Mouse (Mus musculus) forebrain, embryonic 15.5 days (tissue): Measurements from ENCODE around the gene Shld1. TPM values are rescaled to one million over a fixed set of nuclear protein-coding genes. Genes with fewer than 3 reads are reported as not detected.

Source experiments
- ATAC-seq: fragments of 200-750 bp; cut with Nextera tagmentation; replicated peaks from 2 replicates; pipeline ENCODE4 v1.8.0; 2017; ENCODE audit warnings: mild to moderate bottlenecking, moderate TSS enrichment, moderate library complexity
- H3K27ac ChIP-seq: fragments of 300-500 bp; sonication (generic); replicated peaks from 2 replicates; pipeline ENCODE4 v1.5.1; 2015; ENCODE audit warnings: mild to moderate bottlenecking, inconsistent platforms
- H3K27me3 ChIP-seq: fragments of 300-500 bp; sonication (generic); 2 replicates; pipeline ENCODE4 v1.6.1; 2015; ENCODE audit warnings: inconsistent platforms
- H3K36me3 ChIP-seq: fragments of 300-500 bp; sonication (generic); 2 replicates; pipeline ENCODE4 v1.6.1; 2015; ENCODE audit warnings: mild to moderate bottlenecking, inconsistent platforms
- H3K4me1 ChIP-seq: fragments of 300-500 bp; sonication (generic); 2 replicates; pipeline ENCODE4 v1.6.1; 2015; ENCODE audit warnings: inconsistent platforms
- H3K4me2 ChIP-seq: fragments of 300-500 bp; sonication (generic); replicated peaks from 2 replicates; pipeline ENCODE4 v1.6.1; 2015; ENCODE audit warnings: mild to moderate bottlenecking, inconsistent platforms
- H3K4me3 ChIP-seq: fragments of 300-500 bp; sonication (generic); 2 replicates; pipeline ENCODE4 v1.5.1; 2015; ENCODE audit warnings: mild to moderate bottlenecking, inconsistent platforms
- H3K9ac ChIP-seq: fragments of 300-500 bp; sonication (generic); replicated peaks from 2 replicates; pipeline ENCODE4 v1.6.1; 2015; ENCODE audit warnings: mild to moderate bottlenecking, inconsistent platforms
- H3K9me3 ChIP-seq: fragments of 300-500 bp; sonication (generic); 2 replicates; pipeline ENCODE4 v1.6.1; 2016; ENCODE audit warnings: inconsistent platforms
- WGBS: fragments of 180-500 bp; shearing (Covaris S2); methylation state at CpG from one replicate; pipeline ENCODE4 v1.1.7; 2015; ENCODE audit warnings: mixed read lengths; 5-methylcytosine and 5-hydroxymethylcytosine counted together
- polyA plus RNA-seq: library from polyadenylated mRNA; unstranded; fragments of >200 nt; fragmentation: Nextera tagmentation; extraction: Ambion mirVana; gene quantifications from 2 replicates; pipeline ENCODE4 v1.2.1, GENCODE M21; 2015

Gene Shld1
- polyA plus RNA-seq, 1 experiment from 2014 or later: 24.6 TPM

DNA sequence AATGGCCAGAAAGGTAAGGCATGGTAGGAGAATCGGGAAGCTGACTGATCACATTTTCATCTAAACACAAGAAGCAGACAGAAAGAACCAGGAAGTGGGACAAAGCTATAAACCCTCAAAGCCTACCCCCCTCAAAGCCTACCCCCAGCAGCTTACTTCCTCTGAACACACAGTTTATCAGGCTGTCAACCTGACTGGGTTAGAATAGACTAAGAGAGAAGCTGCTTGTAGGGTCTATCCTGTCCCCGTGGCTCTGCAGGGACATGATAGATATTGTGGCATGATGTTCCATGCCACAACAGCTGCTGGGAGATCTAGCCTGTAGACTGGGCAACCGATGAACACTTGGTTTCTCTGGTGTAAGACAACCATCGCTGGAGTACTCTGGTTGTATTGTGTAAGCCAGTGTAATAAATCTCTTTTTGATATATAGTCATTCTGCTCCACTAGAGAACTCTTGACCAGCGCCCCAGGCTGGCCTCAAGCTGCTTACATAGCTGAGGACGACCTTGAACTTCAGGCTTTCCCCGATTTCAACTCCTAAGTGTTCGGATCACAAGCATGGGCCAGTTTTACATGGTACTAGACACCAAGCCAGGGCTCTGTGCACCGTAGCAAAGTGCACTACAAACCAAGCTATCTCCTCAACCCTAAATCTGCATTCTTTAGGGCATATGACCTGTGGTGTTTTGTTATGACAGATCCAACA lies 28.2 kb upstream of the Shld1 start:
- no peak overlapping the region for H3K4me3 ChIP-seq
- WGBS: 84% methylated on average over 9 of the region's 9 CpGs
- ATAC-seq: no peak
- H3K9me3 ChIP-seq: no peaks in the 10 kb centered on the region
- H3K27ac ChIP-seq: no peak overlapping the region
- H3K36me3 ChIP-seq: no peaks in the 10 kb centered on the region
- H3K27me3 ChIP-seq: no peaks in the 10 kb centered on the region
- no peaks in the 10 kb centered on the region for H3K4me1 ChIP-seq
- H3K4me2 ChIP-seq: no peak overlapping the region
- H3K9ac ChIP-seq: no peak overlapping the region

DNA sequence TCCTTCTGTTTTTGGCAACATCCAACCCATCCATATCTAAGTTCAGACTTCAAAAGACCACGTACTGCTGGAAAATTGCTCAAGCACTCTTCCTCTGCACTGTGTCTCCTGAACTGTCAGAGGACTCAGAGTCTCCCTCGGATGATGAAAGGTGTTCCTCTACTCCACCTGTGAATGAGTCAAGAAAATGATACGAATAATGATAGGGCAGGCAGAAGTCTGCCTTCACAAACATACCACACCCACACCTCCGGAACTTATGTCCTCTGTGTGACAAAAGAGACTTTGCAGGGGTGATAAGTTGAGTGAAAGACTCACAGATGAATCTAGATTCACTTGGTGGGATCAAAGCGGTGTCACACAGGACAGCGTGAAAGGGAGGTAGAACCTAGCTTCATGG lies 17.6 kb upstream of the Shld1 start:
- Histone ChIP-seq H3K36me3 (no peaks in the 10 kb centered on the region), H3K4me1 (no peaks in the 10 kb centered on the region), H3K4me3 (no peak overlapping the region), H3K27me3 (no peaks in the 10 kb centered on the region), H3K27ac (no peak overlapping the region), H3K4me2 (no peak overlapping the region), H3K9me3 (no peaks in the 10 kb centered on the region), H3K9ac (no peak overlapping the region)
- 85% methylated on average over 6 of the region's 6 CpGs for WGBS
- ATAC-seq: no peak

DNA sequence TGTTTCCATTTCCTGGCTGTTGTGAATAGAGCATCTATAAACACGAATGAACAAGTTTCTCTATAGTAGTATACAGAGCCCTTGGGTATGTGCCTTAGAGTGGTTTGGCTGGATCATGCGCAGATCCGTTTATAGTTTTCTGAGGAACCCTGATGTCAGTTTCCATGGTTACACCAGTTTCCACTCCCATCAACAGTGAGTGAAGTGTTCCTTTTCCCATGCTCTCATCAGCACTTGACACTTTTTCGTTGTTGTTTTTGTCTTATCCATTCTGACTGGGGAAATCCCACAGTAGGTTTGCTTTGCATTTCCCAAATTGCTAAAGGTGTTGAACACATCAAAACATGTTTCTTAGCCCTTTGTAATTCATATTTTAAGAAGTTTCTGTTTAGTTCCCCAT lies 16.4 kb upstream of the Shld1 start:
- no peak overlapping the region for H3K4me3 ChIP-seq
- no peaks in the 10 kb centered on the region for H3K4me1 ChIP-seq
- H3K36me3 ChIP-seq: no peaks in the 10 kb centered on the region
- whole genome bisulfite sequencing: 55% methylated on average over 4 of the region's 4 CpGs
- H3K9me3 ChIP-seq: no peaks in the 10 kb centered on the region
- H3K27ac ChIP-seq: no peak overlapping the region
- no peaks in the 10 kb centered on the region for H3K27me3 ChIP-seq
- no peak overlapping the region for H3K9ac ChIP-seq
- no peak overlapping the region for H3K4me2 ChIP-seq
- no peak for ATAC-seq

DNA sequence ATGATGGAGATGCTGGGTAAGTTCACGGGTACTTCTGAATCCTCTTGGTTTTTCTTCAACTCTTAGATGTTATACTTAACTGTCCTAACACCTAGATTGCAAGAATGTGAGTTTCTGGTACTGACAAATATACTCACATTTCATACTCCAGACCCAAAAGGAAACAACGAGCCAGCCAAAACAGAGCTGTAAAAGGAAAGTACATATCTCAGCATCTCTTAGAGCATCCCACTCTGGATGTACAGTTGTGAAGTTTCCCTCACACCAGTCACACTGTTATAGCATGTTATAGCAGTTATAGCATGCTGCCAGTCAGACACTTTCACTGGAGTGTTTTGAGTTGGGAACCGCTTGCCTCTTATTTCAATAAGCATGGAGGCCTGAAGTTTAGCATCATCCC lies 14.6 kb upstream of the Shld1 start:
- Histone ChIP-seq H3K9me3 (no peaks in the 10 kb centered on the region), H3K9ac (no peak overlapping the region), H3K4me2 (no peak overlapping the region), H3K4me3 (no peak overlapping the region), H3K36me3 (no peaks in the 10 kb centered on the region), H3K4me1 (no peaks in the 10 kb centered on the region), H3K27me3 (no peaks in the 10 kb centered on the region), H3K27ac (no peak overlapping the region)
- WGBS: 90% methylated on average over 3 of the region's 3 CpGs
- no peak for ATAC-seq

DNA sequence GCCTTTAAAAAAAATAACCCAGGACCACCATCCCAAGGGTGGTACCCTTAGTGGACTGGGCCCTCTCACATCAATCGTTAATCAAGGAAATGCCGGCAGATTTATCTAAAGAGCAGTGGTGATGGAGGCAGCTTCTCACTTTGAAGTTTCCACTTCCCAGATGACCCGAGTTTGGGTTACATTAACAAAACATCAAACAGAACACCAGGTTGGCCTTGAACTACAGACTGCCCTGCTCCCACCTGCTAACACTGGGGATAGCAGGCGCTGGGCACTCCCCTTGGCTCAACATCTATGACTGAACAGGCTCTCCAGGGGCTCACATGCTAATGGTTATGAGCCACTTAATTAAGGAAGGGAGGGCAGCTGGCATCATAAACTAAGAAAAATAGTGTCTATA lies 10.6 kb upstream of the Shld1 start:
- Histone ChIP-seq H3K27me3 (no peaks in the 10 kb centered on the region), H3K4me1 (no peaks in the 10 kb centered on the region), H3K9me3 (no peaks in the 10 kb centered on the region), H3K4me3 (no peak overlapping the region), H3K9ac (no peak overlapping the region), H3K36me3 (no peaks in the 10 kb centered on the region), H3K27ac (no peak overlapping the region), H3K4me2 (no peak overlapping the region)
- no peak for ATAC-seq
- 83% methylated on average over 4 of the region's 4 CpGs for WGBS

DNA sequence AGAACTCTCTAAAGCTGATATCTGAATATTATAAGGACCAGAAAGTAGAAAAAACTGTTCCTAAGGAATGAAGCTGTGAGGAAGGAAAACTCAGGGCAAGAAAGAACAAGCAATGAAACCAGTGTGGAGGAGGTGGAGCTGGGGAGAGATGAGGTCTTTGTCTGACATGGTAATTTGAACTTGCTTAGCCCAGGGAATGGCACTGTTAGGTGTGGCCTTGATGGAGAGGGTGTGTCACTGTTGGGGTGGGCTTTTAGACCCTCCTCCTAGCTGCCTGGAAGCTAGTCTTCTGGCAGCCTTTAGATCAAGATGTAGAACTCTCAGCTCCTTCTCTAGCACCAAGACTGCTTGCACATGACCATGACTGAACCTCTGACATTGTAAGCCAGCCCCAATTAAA lies 1.7 kb upstream of the Shld1 start:
- no peak overlapping the region for H3K9ac ChIP-seq
- peaks cover 27% of the 10 kb centered on the region for H3K4me1 ChIP-seq
- no peak overlapping the region for H3K4me2 ChIP-seq
- H3K27me3 ChIP-seq: no peaks in the 10 kb centered on the region
- H3K9me3 ChIP-seq: no peaks in the 10 kb centered on the region
- no peaks in the 10 kb centered on the region for H3K36me3 ChIP-seq
- ATAC-seq: no peak
- H3K4me3 ChIP-seq: no peak overlapping the region
- no peak overlapping the region for H3K27ac ChIP-seq

DNA sequence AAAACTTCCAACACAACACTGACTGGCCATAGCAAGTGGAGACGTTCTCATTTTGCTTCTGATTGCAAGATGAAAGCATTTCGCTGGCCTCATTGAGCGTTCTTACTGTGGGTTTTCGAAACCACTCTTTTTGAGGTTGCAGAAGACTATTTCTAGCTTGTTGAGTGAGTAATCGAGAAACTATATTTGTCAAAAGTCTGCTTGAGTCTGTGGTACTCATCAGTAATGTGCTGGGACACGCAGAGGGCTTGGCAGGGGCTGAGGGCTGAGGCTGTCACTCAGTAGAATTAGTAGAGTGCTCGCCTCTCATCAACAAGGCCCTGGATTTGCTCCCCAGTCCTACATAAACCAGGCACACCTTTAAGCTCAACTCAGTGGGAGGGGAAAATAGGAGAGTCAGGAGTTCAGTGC lies 1.9 kb downstream of the Shld1 start:
- Histone ChIP-seq H3K27ac (no peak overlapping the region), H3K9me3 (no peaks in the 10 kb centered on the region), H3K4me2 (no peak overlapping the region), H3K4me1 (peaks cover 27% of the 10 kb centered on the region), H3K9ac (no peak overlapping the region), H3K4me3 (no peak overlapping the region), H3K27me3 (no peaks in the 10 kb centered on the region), H3K36me3 (no peaks in the 10 kb centered on the region)
- WGBS: 89% methylated on average over 7 of the region's 7 CpGs
- ATAC-seq: no peak

DNA sequence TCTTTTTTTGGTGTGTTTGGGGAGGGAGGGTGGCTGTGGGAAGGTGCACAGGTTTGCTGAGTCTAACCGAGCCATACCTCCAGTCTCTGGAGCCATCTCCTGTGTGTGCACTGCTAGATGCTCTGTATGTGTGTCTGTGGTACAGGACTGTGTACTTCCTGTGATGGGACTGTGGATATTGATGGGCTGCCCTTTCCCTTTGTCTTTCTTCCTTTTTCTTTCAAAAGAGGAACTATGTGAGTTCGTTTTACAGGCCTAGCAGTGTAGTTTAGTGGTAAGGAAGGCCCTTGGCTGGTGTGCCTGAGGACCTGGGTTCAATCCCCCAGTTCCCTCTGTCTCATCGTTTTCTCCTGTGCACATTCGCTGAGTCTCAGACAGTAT lies 2.4 kb downstream of the Shld1 start:
- no peaks in the 10 kb centered on the region for H3K27me3 ChIP-seq
- peaks cover 27% of the 10 kb centered on the region for H3K4me1 ChIP-seq
- H3K36me3 ChIP-seq: 0 out of 2 replicates have a peak, but pooled peaks cover 3% of the 10 kb centered on the region
- no peak overlapping the region for H3K4me2 ChIP-seq
- no peak overlapping the region for H3K9ac ChIP-seq
- no peak overlapping the region for H3K4me3 ChIP-seq
- peak overlapping the region; percentile 41; the same call in 1 of the 2 replicates for H3K27ac ChIP-seq
- no peaks in the 10 kb centered on the region for H3K9me3 ChIP-seq
- no peak for ATAC-seq
- 54% methylated on average over 4 of the region's 4 CpGs for WGBS

DNA sequence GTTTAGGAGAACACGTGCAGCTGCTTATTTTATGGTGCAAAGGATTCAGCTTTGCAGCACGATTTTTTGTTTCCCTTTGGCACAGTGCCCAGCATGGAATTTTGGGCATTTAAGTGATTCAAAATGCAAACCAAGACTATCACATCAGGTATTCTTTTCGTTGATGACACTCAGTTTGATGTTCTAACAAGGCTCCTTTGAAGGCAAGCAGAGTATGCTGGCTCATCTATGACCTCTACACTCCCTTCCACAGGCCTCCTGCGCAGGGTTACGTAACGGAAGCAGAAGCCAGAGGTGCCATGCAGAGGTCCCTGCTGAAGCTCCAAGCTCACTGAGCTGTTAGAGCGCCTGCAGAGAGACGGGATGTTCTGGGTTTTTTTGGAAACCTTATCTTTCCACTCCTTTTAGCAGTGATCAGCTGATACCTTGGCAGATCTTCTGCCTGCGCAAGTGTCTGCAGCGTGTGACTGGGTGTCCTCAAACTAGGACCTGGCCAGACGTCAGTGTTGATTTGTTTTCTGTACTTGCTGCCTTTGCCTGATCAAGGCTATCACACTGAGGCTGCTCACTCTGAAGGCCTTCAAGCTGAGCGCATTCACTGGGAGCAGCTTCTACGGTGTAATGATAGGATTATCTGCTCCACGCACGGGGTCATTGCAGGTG lies 3.0 kb downstream of the Shld1 start:
- 0 out of 2 replicates have a peak, but pooled peaks cover 3% of the 10 kb centered on the region for H3K36me3 ChIP-seq
- no peak overlapping the region for H3K4me2 ChIP-seq
- no peak overlapping the region for H3K4me3 ChIP-seq
- ATAC-seq: no peak
- peak overlapping the region; percentile 41; the same call in 1 of the 2 replicates for H3K27ac ChIP-seq
- peaks cover 27% of the 10 kb centered on the region for H3K4me1 ChIP-seq
- H3K9me3 ChIP-seq: no peaks in the 10 kb centered on the region
- H3K9ac ChIP-seq: no peak overlapping the region
- H3K27me3 ChIP-seq: no peaks in the 10 kb centered on the region
- WGBS: 65% methylated on average over 15 of the region's 15 CpGs

DNA sequence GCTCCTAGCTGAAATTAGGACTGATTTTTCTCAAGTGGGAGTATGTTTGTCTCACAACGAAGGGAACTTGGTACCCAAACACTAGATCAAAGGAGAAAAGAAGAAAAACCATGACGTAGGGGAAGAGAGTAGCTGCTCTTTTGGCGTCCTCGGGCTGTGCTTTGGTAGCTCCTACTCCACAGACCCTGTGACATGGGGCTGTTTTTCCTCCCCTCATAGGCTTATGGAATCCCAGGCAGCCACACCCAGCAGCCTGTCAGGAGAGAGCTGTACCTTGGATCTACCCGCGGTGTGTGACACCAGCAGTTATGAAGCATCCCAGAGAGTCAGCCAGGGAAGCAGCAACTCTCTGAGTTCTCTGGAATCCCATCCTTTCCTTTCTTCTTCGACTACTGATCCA lies 5.0 kb downstream of the Shld1 start:
- H3K27ac ChIP-seq: no peak overlapping the region
- no peak overlapping the region for H3K4me3 ChIP-seq
- H3K27me3 ChIP-seq: no peaks in the 10 kb centered on the region
- WGBS: 73% methylated on average over 7 of the region's 7 CpGs
- H3K9ac ChIP-seq: no peak overlapping the region
- no peak for ATAC-seq
- peaks cover 7% of the 10 kb centered on the region; the same call in 1 of the 2 replicates for H3K36me3 ChIP-seq
- H3K4me2 ChIP-seq: no peak overlapping the region
- H3K4me1 ChIP-seq: peaks cover 21% of the 10 kb centered on the region
- H3K9me3 ChIP-seq: no peaks in the 10 kb centered on the region

DNA sequence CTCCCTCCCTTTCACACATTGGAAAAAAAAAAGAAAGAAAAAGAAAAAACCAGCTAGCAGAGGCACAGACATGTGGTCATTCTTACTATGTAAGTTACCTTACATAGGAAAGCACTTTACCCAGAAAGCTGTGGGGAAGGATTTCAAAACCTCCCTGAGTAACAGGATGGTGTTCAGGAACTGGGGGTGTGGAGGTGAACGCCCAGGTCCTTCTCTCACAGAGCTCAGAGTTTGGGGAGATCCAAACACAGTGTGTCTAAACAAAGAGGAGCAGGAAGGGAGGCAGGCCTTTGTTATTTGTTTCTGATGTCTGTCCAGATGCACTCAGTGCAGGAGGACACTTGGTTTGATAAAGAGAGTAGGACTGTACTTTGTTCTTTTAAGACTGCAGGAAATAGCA lies 5.6 kb downstream of the Shld1 start:
- Histone ChIP-seq H3K27ac (no peak overlapping the region), H3K9ac (no peak overlapping the region), H3K4me3 (no peak overlapping the region), H3K9me3 (no peaks in the 10 kb centered on the region), H3K4me2 (no peak overlapping the region), H3K36me3 (peaks cover 7% of the 10 kb centered on the region; the same call in 1 of the 2 replicates), H3K4me1 (peaks cover 18% of the 10 kb centered on the region), H3K27me3 (no peaks in the 10 kb centered on the region)
- no peak for ATAC-seq
- WGBS: 55% methylated on average over 1 of the region's 1 CpGs

DNA sequence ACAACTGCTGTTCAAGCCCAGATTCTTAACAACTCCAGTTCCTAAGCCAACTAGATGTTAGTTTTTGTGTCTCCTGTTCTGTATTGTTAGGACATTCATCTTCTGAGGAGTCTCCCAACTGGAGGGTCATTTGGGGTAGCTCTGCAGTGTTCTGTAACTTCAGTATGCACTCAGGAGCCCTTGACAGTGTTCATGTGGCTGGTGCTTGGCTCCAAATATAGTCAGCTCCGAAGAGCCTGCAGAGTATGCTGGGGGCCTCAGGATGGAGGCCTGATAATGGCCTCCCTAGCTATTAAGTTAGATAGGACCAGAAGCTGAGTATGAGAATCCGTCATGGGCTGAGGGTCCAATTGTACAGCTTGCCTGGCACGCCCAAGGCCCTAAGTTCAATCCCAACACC lies 7.2 kb downstream of the Shld1 start:
- no peak overlapping the region for H3K27ac ChIP-seq
- no peak overlapping the region for H3K4me3 ChIP-seq
- 93% methylated on average over 3 of the region's 3 CpGs for WGBS
- H3K4me2 ChIP-seq: no peak overlapping the region
- H3K4me1 ChIP-seq: peaks cover 10% of the 10 kb centered on the region
- H3K9me3 ChIP-seq: no peaks in the 10 kb centered on the region
- no peaks in the 10 kb centered on the region for H3K27me3 ChIP-seq
- no peak overlapping the region for H3K9ac ChIP-seq
- ATAC-seq: no peak
- peaks cover 7% of the 10 kb centered on the region; the same call in 1 of the 2 replicates for H3K36me3 ChIP-seq
